Mouse (Mus musculus) forebrain, embryonic 10.5 days (tissue): ENCODE measurements around the gene Pex14. TPM values are rescaled to one million over a fixed set of nuclear protein-coding genes. Genes with fewer than 3 reads are reported as not detected.

Source experiments
- DNase-seq: peaks from one replicate; pipeline ENCODE4 v3.0.0-alpha.2; 2017; ENCODE audit warnings: low spot score; ENCODE audit errors: extremely low spot score
- H3K27ac ChIP-seq: fragments of 300-500 bp; sonication (generic); 2 replicates; pipeline ENCODE4 v1.5.1; 2016; ENCODE audit warnings: mild to moderate bottlenecking
- H3K27me3 ChIP-seq: fragments of 300-500 bp; sonication (generic); 2 replicates; pipeline ENCODE4 v1.6.1; 2016; ENCODE audit warnings: mild to moderate bottlenecking; ENCODE audit not compliant: poor library complexity, severe bottlenecking
- H3K36me3 ChIP-seq: fragments of 300-500 bp; sonication (generic); replicated peaks from 2 replicates; pipeline ENCODE4 v1.6.1; 2016; ENCODE audit warnings: mild to moderate bottlenecking, moderate library complexity
- H3K4me1 ChIP-seq: fragments of 300-500 bp; sonication (generic); 2 replicates; pipeline ENCODE4 v1.6.1; 2016
- H3K4me3 ChIP-seq: fragments of 300-500 bp; sonication (generic); 2 replicates; pipeline ENCODE4 v1.5.1; 2016; ENCODE audit warnings: mild to moderate bottlenecking, moderate library complexity
- H3K9me3 ChIP-seq: fragments of 300-500 bp; sonication (generic); 2 replicates; pipeline ENCODE4 v1.6.1; 2016; ENCODE audit warnings: mild to moderate bottlenecking, moderate library complexity
- WGBS: fragments of 180-500 bp; shearing (Covaris S2); methylation state at CpG from one replicate; pipeline ENCODE4 v1.1.7; 2016; 5-methylcytosine and 5-hydroxymethylcytosine counted together
- polyA plus RNA-seq: library from polyadenylated mRNA; unstranded; fragments of >200 nt; fragmentation: Nextera tagmentation; extraction: Ambion mirVana; gene quantifications from 2 replicates; pipeline ENCODE4 v1.2.1, GENCODE M21; 2016

The Pex14 gene
- polyA plus RNA-seq, 1 experiment from 2014 or later, result 54.4 TPM

- Histone ChIP-seq H3K9me3 (no peaks in the 10 kb centered on the region), H3K27me3 (no peaks in the 10 kb centered on the region), H3K36me3 (peaks cover 20% of the 10 kb centered on the region), H3K4me1 (peaks cover 70% of the 10 kb centered on the region), H3K27ac (peak overlapping the region; percentile 75), H3K4me3 (no peak overlapping the region)
- WGBS, result 56% methylated on average over 24 of the region's 24 CpGs
- no peak for DNase-seq
Observed at GRCm38 (mm10) chr4:148985541-148986476, 113.9 kb downstream of the Pex14 start.

- Histone ChIP-seq H3K4me1 (peaks cover 67% of the 10 kb centered on the region), H3K4me3 (no peak overlapping the region), H3K36me3 (peaks cover 20% of the 10 kb centered on the region), H3K27me3 (no peaks in the 10 kb centered on the region), H3K27ac (peak overlapping the region; percentile 75), H3K9me3 (no peaks in the 10 kb centered on the region)
- no peak for DNase-seq
- WGBS, result 58% methylated on average over 19 of the region's 19 CpGs
Observed at GRCm38 (mm10) chr4:148984701-148985540, 114.8 kb downstream of the Pex14 start.

- H3K36me3 ChIP-seq, result peaks cover 20% of the 10 kb centered on the region
- peaks cover 72% of the 10 kb centered on the region for H3K4me1 ChIP-seq
- H3K9me3 ChIP-seq, result no peaks in the 10 kb centered on the region
- H3K27me3 ChIP-seq, result no peaks in the 10 kb centered on the region
- no peak overlapping the region for H3K27ac ChIP-seq
- no peak for DNase-seq
- 77% methylated on average over 6 of the region's 6 CpGs for WGBS
- H3K4me3 ChIP-seq, result no peak overlapping the region
Observed at GRCm38 (mm10) chr4:148982274-148982673, 117.4 kb downstream of the Pex14 start.

GRCm38 (mm10) chr4:148979837-148980236 lies 119.8 kb downstream of the Pex14 start:
- Histone ChIP-seq H3K4me1 (peaks cover 52% of the 10 kb centered on the region), H3K27ac (no peak overlapping the region; the same call in 1 of the 2 replicates), H3K27me3 (no peaks in the 10 kb centered on the region), H3K36me3 (peaks cover 20% of the 10 kb centered on the region), H3K4me3 (no peak overlapping the region), H3K9me3 (no peaks in the 10 kb centered on the region)
- WGBS, result 83% methylated on average over 11 of the region's 11 CpGs
- no peak for DNase-seq

GRCm38 (mm10) chr4:148978926-148979325 lies 120.8 kb downstream of the Pex14 start:
- Histone ChIP-seq H3K27me3 (no peaks in the 10 kb centered on the region), H3K4me3 (no peak overlapping the region), H3K9me3 (no peaks in the 10 kb centered on the region), H3K36me3 (peaks cover 19% of the 10 kb centered on the region), H3K27ac (0 out of 2 replicates have a peak overlapping the region, but pooled peaks have one; percentile 36), H3K4me1 (peaks cover 52% of the 10 kb centered on the region)
- DNase-seq, result no peak
- 92% methylated on average over 11 of the region's 11 CpGs for WGBS

- WGBS, result 81% methylated on average over 9 of the region's 9 CpGs
- no peaks in the 10 kb centered on the region for H3K27me3 ChIP-seq
- no peak for DNase-seq
- H3K4me1 ChIP-seq, result peaks cover 54% of the 10 kb centered on the region
- no peak overlapping the region for H3K4me3 ChIP-seq
- H3K27ac ChIP-seq, result peak overlapping the region; percentile 36; the same call in 1 of the 2 replicates
- peaks cover 13% of the 10 kb centered on the region for H3K36me3 ChIP-seq
- no peaks in the 10 kb centered on the region for H3K9me3 ChIP-seq
Observed at GRCm38 (mm10) chr4:148978221-148978855, 121.3 kb downstream of the Pex14 start.

- peak overlapping the region; percentile 6; the same call in 1 of the 2 replicates for H3K27ac ChIP-seq
- WGBS, result 82% methylated on average over 7 of the region's 7 CpGs
- H3K4me3 ChIP-seq, result no peak overlapping the region
- peaks cover 6% of the 10 kb centered on the region for H3K36me3 ChIP-seq
- H3K9me3 ChIP-seq, result no peaks in the 10 kb centered on the region
- no peak for DNase-seq
- H3K27me3 ChIP-seq, result no peaks in the 10 kb centered on the region
- peaks cover 76% of the 10 kb centered on the region for H3K4me1 ChIP-seq
Observed at GRCm38 (mm10) chr4:148974833-148975232, 124.8 kb downstream of the Pex14 start.

GRCm38 (mm10) chr4:148973387-148973786 lies 126.3 kb downstream of the Pex14 start:
- no peak for DNase-seq
- Histone ChIP-seq H3K27me3 (no peaks in the 10 kb centered on the region), H3K36me3 (peaks cover 9% of the 10 kb centered on the region), H3K9me3 (no peaks in the 10 kb centered on the region), H3K4me3 (no peak overlapping the region), H3K27ac (peak overlapping the region; percentile 4; the same call in 1 of the 2 replicates), H3K4me1 (peaks cover 65% of the 10 kb centered on the region)
- 52% methylated on average over 14 of the region's 14 CpGs for WGBS

GRCm38 (mm10) chr4:148972707-148973106 lies 127.0 kb downstream of the Pex14 start:
- H3K27ac ChIP-seq, result peak overlapping the region; percentile 44; the same call in 1 of the 2 replicates
- H3K9me3 ChIP-seq, result no peaks in the 10 kb centered on the region
- no peak for DNase-seq
- no peaks in the 10 kb centered on the region for H3K27me3 ChIP-seq
- H3K36me3 ChIP-seq, result peaks cover 9% of the 10 kb centered on the region
- H3K4me1 ChIP-seq, result peaks cover 61% of the 10 kb centered on the region
- 86% methylated on average over 14 of the region's 14 CpGs for WGBS
- no peak overlapping the region for H3K4me3 ChIP-seq

- H3K9me3 ChIP-seq, result no peaks in the 10 kb centered on the region
- H3K27ac ChIP-seq, result peak overlapping the region; percentile 44; the same call in 1 of the 2 replicates
- peaks cover 58% of the 10 kb centered on the region for H3K4me1 ChIP-seq
- peaks cover 12% of the 10 kb centered on the region for H3K36me3 ChIP-seq
- 64% methylated on average over 3 of the region's 3 CpGs for WGBS
- DNase-seq, result no peak
- H3K27me3 ChIP-seq, result no peaks in the 10 kb centered on the region
- no peak overlapping the region for H3K4me3 ChIP-seq
Observed at GRCm38 (mm10) chr4:148971613-148972242, 127.9 kb downstream of the Pex14 start.

- WGBS, result 88% methylated on average over 4 of the region's 4 CpGs
- Histone ChIP-seq H3K27me3 (no peaks in the 10 kb centered on the region), H3K9me3 (no peaks in the 10 kb centered on the region), H3K4me3 (no peak overlapping the region), H3K36me3 (peaks cover 21% of the 10 kb centered on the region), H3K27ac (peak overlapping the region; percentile 16; the same call in 1 of the 2 replicates), H3K4me1 (peaks cover 58% of the 10 kb centered on the region)
- DNase-seq, result no peak
Observed at GRCm38 (mm10) chr4:148970742-148971141, 128.9 kb downstream of the Pex14 start.

GRCm38 (mm10) chr4:148969610-148970009 lies 130.1 kb downstream of the Pex14 start:
- 0 out of 2 replicates have a peak overlapping the region, but pooled peaks have one; percentile 65 for H3K27ac ChIP-seq
- WGBS, result 89% methylated on average over 5 of the region's 5 CpGs
- H3K4me3 ChIP-seq, result no peak overlapping the region

More at GRCm38 (mm10) chr4:148969610-148970009, 130.1 kb downstream of the Pex14 start:
- peaks cover 52% of the 10 kb centered on the region for H3K4me1 ChIP-seq
- DNase-seq, result no peak
- no peaks in the 10 kb centered on the region for H3K27me3 ChIP-seq
- peaks cover 31% of the 10 kb centered on the region for H3K36me3 ChIP-seq
- H3K9me3 ChIP-seq, result no peaks in the 10 kb centered on the region
